Mouse (Mus musculus): ENCODE results near the gene Gm11568. TPM values are rescaled to one million over a fixed set of nuclear protein-coding genes. Genes with fewer than 3 reads are reported as not detected.
"Not testable (repeated sequence)": the region's sequence is repeated elsewhere in the genome, so short reads cannot be mapped to it uniquely, and the experiment has no call there.

Gm11568 gene
- not detected in 2 replicates for total RNA-seq (2017)

DNA sequence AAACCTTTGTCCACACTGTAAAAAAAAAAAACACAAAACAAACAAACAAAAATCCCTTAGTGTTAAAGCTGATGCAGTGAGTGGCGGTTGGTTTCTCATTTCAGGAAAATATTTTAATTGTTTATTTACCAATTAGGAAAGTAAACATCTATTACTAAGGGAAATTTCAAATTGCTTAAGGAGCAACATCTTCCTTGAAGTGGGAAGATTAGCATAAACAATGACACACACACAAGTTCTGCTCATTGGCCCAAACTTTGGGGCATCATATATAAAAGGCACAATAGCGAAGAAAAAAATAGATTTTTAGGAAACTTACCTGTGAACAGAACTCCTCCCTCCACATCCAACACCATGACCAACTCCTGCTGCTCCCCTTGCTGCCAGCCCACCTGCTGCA lies at the start of gene Gm11568:
TSS of gene Gm11568 (plus strand) at position 301 of the 400 bp plus-strand sequence.
- ATAC-seq (replicated peaks in 1 of 2; ENCODE audit: insufficient read depth in 1 of 2, low FRiP score in 2 of 2, low TSS enrichment in 1 of 2, low read depth in 1 of 2, poor library complexity in 2 of 2, severe bottlenecking in 2 of 2): no peak

DNA sequence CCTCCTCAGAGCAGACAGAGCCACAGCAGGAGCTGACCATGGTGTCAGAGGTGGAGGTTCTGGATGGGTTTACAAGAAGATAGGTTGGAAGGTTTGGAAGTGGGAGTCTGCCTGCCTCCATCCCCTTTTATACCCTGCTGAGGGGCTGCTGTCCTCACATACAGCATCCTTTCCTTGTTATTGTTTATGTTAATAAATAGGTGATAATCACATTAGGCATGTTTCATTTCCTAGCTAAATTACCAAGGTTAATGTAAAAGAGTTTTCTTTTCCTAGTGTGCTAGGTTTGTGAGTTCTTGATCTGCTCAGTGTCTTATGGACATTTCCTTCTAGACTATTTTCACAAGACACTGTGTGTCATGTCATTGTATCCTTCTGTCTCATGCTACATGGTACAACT lies 47.9 kb upstream of the Gm11568 start, which contains the start of gene Krtap4-13:
TSS of gene Krtap4-13 (minus strand) at position 101 of the 400 bp plus-strand sequence.
- ATAC-seq (replicated peaks in 1 of 2; ENCODE audit: insufficient read depth in 1 of 2, low FRiP score in 2 of 2, low TSS enrichment in 1 of 2, low read depth in 1 of 2, poor library complexity in 2 of 2, severe bottlenecking in 2 of 2): not testable (repeated sequence)

DNA sequence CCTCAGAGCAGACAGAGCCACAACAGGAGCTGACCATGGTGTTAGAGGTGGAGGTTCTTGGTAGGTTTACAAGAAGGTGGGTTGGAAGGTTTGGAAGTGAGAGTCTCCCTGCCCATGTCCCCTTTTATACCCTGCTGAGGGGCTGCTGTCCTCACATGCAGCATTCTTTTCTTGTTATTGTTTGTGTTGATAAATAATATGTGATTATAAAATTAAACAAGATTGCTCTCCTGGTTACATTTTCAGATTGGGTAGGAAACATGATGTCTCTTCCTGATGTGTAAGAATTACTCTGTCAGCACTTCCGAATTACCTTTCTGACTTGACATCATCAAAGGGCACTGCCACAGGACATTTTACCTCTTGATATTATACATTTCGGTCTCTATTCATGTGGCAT lies 42.2 kb upstream of the Gm11568 start, which contains the start of gene Gm11564:
TSS of gene Gm11564 (minus strand) at position 101 of the 400 bp plus-strand sequence.
- ATAC-seq (replicated peaks in 1 of 2; ENCODE audit: insufficient read depth in 1 of 2, low FRiP score in 2 of 2, low TSS enrichment in 1 of 2, low read depth in 1 of 2, poor library complexity in 2 of 2, severe bottlenecking in 2 of 2): not testable (repeated sequence)

DNA sequence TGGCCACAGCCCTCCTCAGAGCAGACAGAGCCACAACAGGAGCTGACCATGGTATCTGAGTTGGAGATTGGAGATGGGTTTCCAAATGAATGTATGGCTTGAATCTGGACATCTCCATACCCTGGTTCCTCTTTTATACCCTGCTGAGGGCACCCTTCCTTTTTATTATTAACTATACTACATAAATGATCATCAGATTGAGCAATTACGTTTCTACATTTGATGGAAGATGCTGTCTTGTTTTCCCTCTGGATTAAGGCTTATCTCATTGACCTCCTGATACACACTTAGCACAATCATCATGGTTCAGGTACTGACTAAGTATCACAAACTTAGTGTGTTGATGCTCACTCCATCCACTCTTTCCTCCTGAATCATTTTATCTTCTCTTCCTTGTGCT lies 19.8 kb upstream of the Gm11568 start, which contains the start of gene 2300003K06Rik:
TSS of gene 2300003K06Rik (minus strand) at position 101 of the 400 bp plus-strand sequence.
- no peak for ATAC-seq (replicated peaks in 1 of 2; ENCODE audit: insufficient read depth in 1 of 2, low FRiP score in 2 of 2, low TSS enrichment in 1 of 2, low read depth in 1 of 2, poor library complexity in 2 of 2, severe bottlenecking in 2 of 2)

DNA sequence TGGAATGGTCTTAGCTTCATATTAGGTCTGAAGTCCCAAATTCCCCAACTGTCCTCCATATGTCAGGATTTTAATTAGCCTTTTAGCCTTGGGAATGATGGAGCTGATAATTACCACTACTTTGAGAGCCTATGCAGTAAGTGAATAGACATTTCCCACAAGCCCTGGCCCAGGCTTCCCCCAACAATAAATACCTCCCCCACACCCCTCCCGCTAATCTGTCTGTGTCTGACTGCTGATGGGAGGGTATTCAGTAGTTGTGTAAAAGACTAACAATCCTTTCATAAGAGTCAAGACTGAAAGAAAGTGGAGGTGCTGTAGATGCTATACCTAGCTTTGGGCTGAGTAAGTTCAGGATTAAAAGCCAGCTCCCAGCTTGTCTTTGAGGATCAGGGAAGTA lies 15.5 kb upstream of the Gm11568 start:
- no peak for ATAC-seq (replicated peaks in 1 of 2; ENCODE audit: insufficient read depth in 1 of 2, low FRiP score in 2 of 2, low TSS enrichment in 1 of 2, low read depth in 1 of 2, poor library complexity in 2 of 2, severe bottlenecking in 2 of 2)

DNA sequence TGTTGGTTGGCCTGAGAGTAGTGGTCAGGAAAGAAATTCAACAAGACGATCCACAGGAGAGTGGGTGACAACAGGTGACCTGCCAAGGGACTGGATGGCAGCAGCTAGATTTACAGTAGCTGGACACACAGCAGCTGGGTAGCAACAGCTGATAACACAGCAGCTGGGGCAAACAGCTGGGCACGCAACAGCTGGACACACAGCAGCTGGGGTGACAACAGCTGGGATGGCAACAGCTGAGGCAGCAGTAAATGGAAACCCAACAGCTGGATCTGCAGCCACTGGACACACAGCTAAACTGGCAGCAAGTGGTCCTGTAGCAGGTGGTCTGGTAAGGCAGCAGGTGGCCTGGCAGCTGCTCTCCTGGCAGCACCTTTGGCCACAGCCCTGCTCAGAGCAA lies 11.0 kb upstream of the Gm11568 start:
- ATAC-seq (replicated peaks in 1 of 2; ENCODE audit: insufficient read depth in 1 of 2, low FRiP score in 2 of 2, low TSS enrichment in 1 of 2, low read depth in 1 of 2, poor library complexity in 2 of 2, severe bottlenecking in 2 of 2): no peak

DNA sequence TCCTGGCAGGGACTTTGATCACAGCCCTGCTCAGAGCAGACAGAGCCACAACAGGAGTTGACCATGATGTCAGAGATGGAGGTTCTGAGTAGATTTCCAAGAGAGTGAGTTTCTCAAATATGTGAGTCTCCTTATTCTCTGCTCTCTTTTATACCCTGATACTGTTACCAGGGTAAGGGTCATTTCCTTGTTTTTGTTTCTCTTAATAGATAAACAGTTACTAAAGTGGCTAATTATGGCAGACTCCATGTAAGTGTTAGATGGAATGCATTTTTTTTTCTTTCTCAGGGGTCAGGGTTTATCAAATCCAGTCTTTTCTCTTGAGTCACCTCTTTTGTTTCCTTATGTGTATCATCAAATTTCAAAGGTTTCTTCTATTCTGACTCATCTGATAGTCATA lies 6.2 kb upstream of the Gm11568 start, which contains the start of gene Krtap4-16:
TSS of gene Krtap4-16 (minus strand) at position 101 of the 400 bp plus-strand sequence.
- ATAC-seq (replicated peaks in 1 of 2; ENCODE audit: insufficient read depth in 1 of 2, low FRiP score in 2 of 2, low TSS enrichment in 1 of 2, low read depth in 1 of 2, poor library complexity in 2 of 2, severe bottlenecking in 2 of 2): no peak

DNA sequence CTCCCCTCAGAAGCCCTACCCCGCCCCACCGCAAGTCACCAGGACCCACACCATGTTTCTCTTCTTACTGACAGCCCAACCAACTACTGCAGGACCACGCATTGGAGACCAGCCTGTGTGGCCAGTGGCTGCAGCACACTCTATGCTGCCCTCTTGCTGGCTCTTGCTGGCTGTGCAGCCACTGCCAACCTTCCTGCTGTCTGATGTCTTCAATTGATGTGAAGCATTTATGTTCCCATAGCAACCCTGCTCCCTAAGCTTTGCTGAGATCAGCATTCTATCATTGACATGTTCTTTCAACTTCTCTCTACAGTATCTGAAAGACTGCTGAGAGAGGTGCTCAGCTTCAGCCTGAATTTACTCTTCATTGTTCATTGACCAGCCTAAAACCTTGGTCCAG lies 3.6 kb upstream of the Gm11568 start:
- no peak for ATAC-seq (replicated peaks in 1 of 2; ENCODE audit: insufficient read depth in 1 of 2, low FRiP score in 2 of 2, low TSS enrichment in 1 of 2, low read depth in 1 of 2, poor library complexity in 2 of 2, severe bottlenecking in 2 of 2)

DNA sequence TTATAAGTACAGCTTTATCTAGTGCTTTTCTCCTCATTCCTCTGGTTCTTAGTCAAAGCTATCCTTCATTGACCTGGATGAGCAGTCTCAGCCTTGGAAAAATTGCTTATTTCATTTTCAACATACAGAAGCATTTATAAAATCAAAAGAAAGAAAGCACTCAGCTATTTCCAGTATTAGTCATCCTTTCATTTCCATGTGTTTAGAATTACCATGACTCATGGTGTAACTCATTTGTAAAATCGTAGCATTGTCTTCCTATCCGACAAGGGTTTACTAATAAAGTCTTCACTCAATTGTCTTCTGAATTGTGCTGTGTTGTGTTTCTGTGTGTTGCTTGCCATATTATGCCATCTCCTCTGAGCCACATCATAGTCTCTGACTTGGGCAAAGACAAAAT lies 1.0 kb downstream of the Gm11568 start:
- ATAC-seq (replicated peaks in 1 of 2; ENCODE audit: insufficient read depth in 1 of 2, low FRiP score in 2 of 2, low TSS enrichment in 1 of 2, low read depth in 1 of 2, poor library complexity in 2 of 2, severe bottlenecking in 2 of 2): no peak

DNA sequence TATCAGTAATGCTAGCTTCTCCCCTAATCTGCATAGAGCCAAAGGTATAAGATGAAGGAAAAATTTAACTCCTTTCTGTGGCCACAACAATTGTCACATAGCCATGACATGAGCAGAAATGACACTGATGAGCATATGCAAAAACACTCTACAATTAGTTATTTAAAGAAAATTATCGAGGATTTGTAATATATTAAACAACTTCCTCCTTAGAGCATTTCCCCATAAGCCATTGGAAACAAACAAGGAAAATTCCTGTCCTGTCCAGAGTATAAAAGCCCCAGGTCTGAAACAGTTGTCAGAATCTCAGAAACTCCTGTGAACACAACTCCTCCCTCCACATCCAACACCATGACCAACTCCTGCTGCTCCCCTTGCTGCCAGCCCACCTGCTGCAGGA lies 6.5 kb downstream of the Gm11568 start, which contains the start of gene Gm11559:
TSS of gene Gm11559 (plus strand) at position 301 of the 400 bp plus-strand sequence.
- ATAC-seq (replicated peaks in 1 of 2; ENCODE audit: insufficient read depth in 1 of 2, low FRiP score in 2 of 2, low TSS enrichment in 1 of 2, low read depth in 1 of 2, poor library complexity in 2 of 2, severe bottlenecking in 2 of 2): not testable (repeated sequence)

DNA sequence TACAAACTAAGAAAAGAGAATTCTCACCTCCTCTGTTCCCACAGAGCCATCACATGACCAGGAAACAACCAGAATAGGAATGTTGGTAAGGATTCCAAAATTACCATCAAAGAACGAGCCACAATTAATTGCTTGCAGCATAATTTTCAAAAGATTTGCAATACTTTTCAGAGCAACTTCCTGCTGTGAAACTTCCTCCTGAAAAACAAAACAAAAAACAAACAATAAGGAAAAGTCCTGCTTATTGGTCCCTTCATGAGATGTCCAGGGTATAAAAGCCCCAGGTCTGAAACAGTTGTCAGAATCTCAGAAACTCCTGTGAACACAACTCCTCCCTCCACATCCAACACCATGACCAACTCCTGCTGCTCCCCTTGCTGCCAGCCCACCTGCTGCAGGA lies 15.4 kb downstream of the Gm11568 start, which contains the start of gene Krtap9-1:
TSS of gene Krtap9-1 (plus strand) at position 301 of the 400 bp plus-strand sequence.
- not testable (repeated sequence) for ATAC-seq (replicated peaks in 1 of 2; ENCODE audit: insufficient read depth in 1 of 2, low FRiP score in 2 of 2, low TSS enrichment in 1 of 2, low read depth in 1 of 2, poor library complexity in 2 of 2, severe bottlenecking in 2 of 2)

DNA sequence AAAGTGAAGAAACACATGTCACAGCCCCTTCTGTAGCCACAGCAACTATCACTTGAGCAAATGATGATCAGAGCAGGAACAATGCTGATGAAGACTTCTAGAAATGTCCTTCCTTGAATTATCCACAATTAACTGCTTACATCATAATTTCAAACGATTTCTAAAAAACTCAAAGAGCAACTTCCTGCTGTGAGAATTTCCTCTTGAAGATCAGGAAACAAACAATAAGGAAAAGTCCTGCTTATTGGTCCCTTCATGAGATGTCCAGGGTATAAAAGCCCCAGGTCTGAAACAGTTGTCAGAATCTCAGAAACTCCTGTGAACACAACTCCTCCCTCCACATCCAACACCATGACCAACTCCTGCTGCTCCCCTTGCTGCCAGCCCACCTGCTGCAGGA lies 21.2 kb downstream of the Gm11568 start, which contains the start of gene Gm11567:
TSS of gene Gm11567 (plus strand) at position 301 of the 400 bp plus-strand sequence.
- not testable (repeated sequence) for ATAC-seq (replicated peaks in 1 of 2; ENCODE audit: insufficient read depth in 1 of 2, low FRiP score in 2 of 2, low TSS enrichment in 1 of 2, low read depth in 1 of 2, poor library complexity in 2 of 2, severe bottlenecking in 2 of 2)

DNA sequence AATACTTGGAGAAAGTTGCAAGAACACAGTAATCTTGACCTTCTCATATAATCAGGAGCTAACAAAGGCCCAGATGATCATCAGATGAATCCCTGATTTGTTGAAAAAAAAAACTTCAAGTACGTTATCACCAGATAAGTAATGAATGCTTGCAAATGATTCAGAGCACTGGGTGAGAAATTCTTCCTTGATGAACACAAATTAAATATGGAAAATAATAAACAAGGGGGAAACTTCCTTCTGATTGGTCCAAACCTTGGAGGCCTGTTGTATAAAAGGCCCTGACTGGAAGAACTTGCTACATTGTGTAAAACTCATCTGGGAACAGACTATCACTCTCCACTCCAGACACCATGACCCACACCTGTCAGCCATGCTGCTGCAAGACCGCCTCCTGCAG lies 49.9 kb downstream of the Gm11568 start, which contains the start of gene Krtap31-1:
TSS of gene Krtap31-1 (plus strand) at position 301 of the 400 bp plus-strand sequence.
- no peak for ATAC-seq (replicated peaks in 1 of 2; ENCODE audit: insufficient read depth in 1 of 2, low FRiP score in 2 of 2, low TSS enrichment in 1 of 2, low read depth in 1 of 2, poor library complexity in 2 of 2, severe bottlenecking in 2 of 2)

Other genes with a start within 250 kb of the Gm11568 start
- gene Gm11937, start 247.7 kb upstream of the Gm11568 start, total RNA-seq (2017): not detected in 2 replicates
- not detected in 2 replicates for gene Krtap2-4, start 243.1 kb upstream of the Gm11568 start, total RNA-seq (2017)
- not detected in 2 replicates for gene Gm11562, start 237.5 kb upstream of the Gm11568 start, total RNA-seq (2017)
- gene Krtap4-1, start 229.7 kb upstream of the Gm11568 start, total RNA-seq (2017): not detected in 2 replicates
- gene Krtap4-2, start 222.8 kb upstream of the Gm11568 start, total RNA-seq (2017): not detected in 2 replicates
- not detected in 2 replicates for gene Krtap4-7, start 213.8 kb upstream of the Gm11568 start, total RNA-seq (2017)
- not detected in 2 replicates for gene Gm11555, start 207.7 kb upstream of the Gm11568 start, total RNA-seq (2017)
- gene Gm11563, start 199.0 kb upstream of the Gm11568 start, total RNA-seq (2017): not detected in 2 replicates
- gene Krtap4-6, start 192.0 kb upstream of the Gm11568 start, total RNA-seq (2017): not detected in 2 replicates
- not detected in 2 replicates for gene Gm14190, start 167.2 kb upstream of the Gm11568 start, total RNA-seq (2017)
- not detected in 2 replicates for gene Gm14180, start 123.6 kb upstream of the Gm11568 start, total RNA-seq (2017)
- not detected in 2 replicates for gene Gm11595, start 85.0 kb upstream of the Gm11568 start, total RNA-seq (2017)
- not detected in 2 replicates for gene Krtap4-8, start 77.2 kb upstream of the Gm11568 start, total RNA-seq (2017)
- not detected in 2 replicates for gene Krtap4-9, start 72.7 kb upstream of the Gm11568 start, total RNA-seq (2017)
- not detected in 2 replicates for gene Gm11596, start 64.5 kb upstream of the Gm11568 start, total RNA-seq (2017)
- gene Gm11569, start 59.0 kb upstream of the Gm11568 start, total RNA-seq (2017): not detected in 2 replicates
- gene Gm11554, start 53.5 kb upstream of the Gm11568 start, total RNA-seq (2017): not detected in 2 replicates
- gene Krtap4-13, start 48.0 kb upstream of the Gm11568 start, total RNA-seq (2017): not detected in 2 replicates
- gene Gm11564, start 42.3 kb upstream of the Gm11568 start, total RNA-seq (2017): not detected in 2 replicates
- gene 2300003K06Rik, start 19.9 kb upstream of the Gm11568 start, total RNA-seq (2017): not detected in 2 replicates
- not detected in 2 replicates for gene Krtap4-16, start 6.3 kb upstream of the Gm11568 start, total RNA-seq (2017)
- not detected in 2 replicates for gene Gm11559, start 6.6 kb downstream of the Gm11568 start, total RNA-seq (2017)
- not detected in 2 replicates for gene Krtap9-1, start 15.5 kb downstream of the Gm11568 start, total RNA-seq (2017)
- not detected in 2 replicates for gene Gm11567, start 21.3 kb downstream of the Gm11568 start, total RNA-seq (2017)
- not detected in 2 replicates for gene Krtap31-1, start 50.0 kb downstream of the Gm11568 start, total RNA-seq (2017)
- gene Gm11565, start 56.8 kb downstream of the Gm11568 start, total RNA-seq (2017): not detected in 2 replicates
- gene Krtap31-2, start 78.4 kb downstream of the Gm11568 start, total RNA-seq (2017): not detected in 2 replicates
- not detected in 2 replicates for gene Krtap9-5, start 90.6 kb downstream of the Gm11568 start, total RNA-seq (2017)
- not detected in 2 replicates for gene Krtap29-1, start 121.1 kb downstream of the Gm11568 start, total RNA-seq (2017)
- not detected in 2 replicates for gene Krtap16-1, start 128.7 kb downstream of the Gm11568 start, total RNA-seq (2017)
- not detected in 2 replicates for gene Krtap17-1, start 136.1 kb downstream of the Gm11568 start, total RNA-seq (2017)
- not detected in 2 replicates for gene Krt33a, start 158.3 kb downstream of the Gm11568 start, total RNA-seq (2017)
- gene Krt33b, start 172.0 kb downstream of the Gm11568 start, total RNA-seq (2017): not detected in 2 replicates
- gene Krt34, start 183.6 kb downstream of the Gm11568 start, total RNA-seq (2017): not detected in 2 replicates
- gene Krt31, start 192.6 kb downstream of the Gm11568 start, total RNA-seq (2017): not detected in 2 replicates
- gene Krt32, start 230.3 kb downstream of the Gm11568 start, total RNA-seq (2017): not detected in 2 replicates
- gene Krt35, start 238.3 kb downstream of the Gm11568 start, total RNA-seq (2017): not detected in 2 replicates
- gene Krt36, start 247.7 kb downstream of the Gm11568 start, total RNA-seq (2017): not detected in 2 replicates